Mouse (Mus musculus) hindbrain, embryonic 11.5 days (tissue): Measurements from ENCODE around the gene Gsc2. TPM values are rescaled to one million over a fixed set of nuclear protein-coding genes. Genes with fewer than 3 reads are reported as not detected.

Experiments used
- polyA plus RNA-seq: library from polyadenylated mRNA; unstranded; fragments of >200 nt; fragmentation: Nextera tagmentation; extraction: Ambion mirVana; gene quantifications from 2 replicates; pipeline ENCODE4 v1.2.1, GENCODE M21; 2014

Gsc2 gene
- polyA plus RNA-seq, 1 experiment from 2014 or later = not detected

Other genes with a start within 250 kb of the Gsc2 start
- gene Med15, start 182.2 kb downstream of the Gsc2 start, polyA plus RNA-seq = 34.2 and 42.8 TPM in 2 replicates
- 44.8 and 45.0 TPM in 2 replicates for gene Klhl22, start 155.4 kb downstream of the Gsc2 start, polyA plus RNA-seq
- 6.4 and 7.2 TPM in 2 replicates for gene Scarf2, start 117.8 kb downstream of the Gsc2 start, polyA plus RNA-seq
- 0.20 and 0.49 TPM in 2 replicates for gene B830017H08Rik, start 81.9 kb downstream of the Gsc2 start, polyA plus RNA-seq
- gene Car15, start 76.7 kb downstream of the Gsc2 start, polyA plus RNA-seq = 1.8 and 2.9 TPM in 2 replicates
- 0.15 and 0.29 TPM in 2 replicates for gene Gm20518, start 23.4 kb downstream of the Gsc2 start, polyA plus RNA-seq
- 0.04 and 0.11 TPM in 2 replicates for gene Tssk1, start 20.8 kb downstream of the Gsc2 start, polyA plus RNA-seq
- gene Dgcr2, start 16.5 kb downstream of the Gsc2 start, polyA plus RNA-seq = 72.9 and 75.7 TPM in 2 replicates
- gene Tssk2, start 16.4 kb downstream of the Gsc2 start, polyA plus RNA-seq = not detected in 2 replicates
- gene Ess2, start 3.7 kb downstream of the Gsc2 start, polyA plus RNA-seq = 38.3 and 40.5 TPM in 2 replicates
- 114 and 118 TPM in 2 replicates for gene Slc25a1, start 13.2 kb upstream of the Gsc2 start, polyA plus RNA-seq
- not detected in 2 replicates for gene Vpreb2, start 65.4 kb upstream of the Gsc2 start, polyA plus RNA-seq
- gene Dgcr6, start 137.8 kb upstream of the Gsc2 start, polyA plus RNA-seq = 128 and 130 TPM in 2 replicates
- gene Prodh, start 175.1 kb upstream of the Gsc2 start, polyA plus RNA-seq = 7.8 and 8.3 TPM in 2 replicates
- gene Rtn4r, start 212.6 kb upstream of the Gsc2 start, polyA plus RNA-seq = 3.3 and 3.4 TPM in 2 replicates